Mouse (Mus musculus) heart, adult 2 months (tissue): ENCODE results near the gene Ccdc51. TPM values are rescaled to one million over a fixed set of nuclear protein-coding genes. Genes with fewer than 3 reads are reported as not detected.
A peak's percentile ranks its signal among the peaks of the same experiment; 100 is the strongest.

Source experiments
- DNase-seq, 2 experiments: peaks; one replicate each; pipeline ENCODE4 v3.0.0; 2021
- H3K27ac ChIP-seq: fragments of 200-600 bp; 2 replicates; pipeline ENCODE4 v1.8.1; 2022
- H3K27me3 ChIP-seq: fragments of 200-500 bp; 2 replicates; pipeline ENCODE4 v1.6.1; 2012; ENCODE audit warnings: mild to moderate bottlenecking, low read length, inconsistent platforms, mixed read lengths; ENCODE audit not compliant: control insufficient read depth, insufficient read depth
- H3K36me3 ChIP-seq: fragments of 200-500 bp; 2 replicates; pipeline ENCODE4 v1.6.1; 2012; ENCODE audit warnings: low read length, inconsistent platforms; ENCODE audit not compliant: control insufficient read depth, insufficient read depth
- H3K4me1 ChIP-seq: fragments of 200-500 bp; 2 replicates; pipeline ENCODE4 v1.6.1; 2011; ENCODE audit warnings: low read length; ENCODE audit not compliant: control insufficient read depth, insufficient read depth
- H3K4me3 ChIP-seq: fragments of 200-600 bp; 2 replicates; pipeline ENCODE4 v1.8.1; 2022
- H3K79me2 ChIP-seq: fragments of 200-500 bp; replicated peaks from 2 replicates; pipeline ENCODE4 v1.6.1; 2012; ENCODE audit warnings: mild to moderate bottlenecking, inconsistent platforms, low read length, moderate library complexity, mixed read lengths; ENCODE audit not compliant: control insufficient read depth, insufficient read depth
- H3K9ac ChIP-seq: fragments of 200-500 bp; 2 replicates; pipeline ENCODE4 v1.6.1; 2012; ENCODE audit warnings: low read depth, mild to moderate bottlenecking, control low read depth, inconsistent platforms, low read length, mixed read lengths
- CTCF ChIP-seq: fragments of 200-600 bp; IDR thresholded peaks from 2 replicates; pipeline ENCODE4 v1.8.1; 2022; ENCODE audit warnings: antibody characterized with exemption, mild to moderate bottlenecking, moderate library complexity
- EP300 ChIP-seq: fragments of 200-500 bp; IDR thresholded peaks from 2 replicates; pipeline ENCODE4 v1.6.1; 2011; ENCODE audit warnings: low read depth, low read length, control low read depth; ENCODE audit not compliant: insufficient read depth
- POLR2A ChIP-seq: fragments of 200-500 bp; IDR thresholded peaks from 2 replicates; pipeline ENCODE4 v1.6.1; 2011; ENCODE audit warnings: mild to moderate bottlenecking, low read depth, low read length, control low read depth; ENCODE audit not compliant: insufficient read depth
- WGBS: fragments of 180-500 bp; shearing (Covaris S2); methylation state at CpG from one replicate; pipeline ENCODE4 v1.1.7; 2018; 5-methylcytosine and 5-hydroxymethylcytosine counted together
- intact Hi-C: fragments of 180-260 bp; cut with DNase I; formaldehyde crosslinking; loops from one replicate; pipeline ENCODE4 v1.15.1; 2025
- polyA plus RNA-seq: library from polyadenylated mRNA; depleted of rRNA; stranded (reverse); fragments of >200 nt; gene quantifications from 2 replicates; pipeline ENCODE4 v1.2.3, GENCODE M21; 2012
- total RNA-seq, 2 experiments: library from RNA; stranded (reverse); gene quantifications; 2 replicates each; pipeline ENCODE4 v1.2.3; 2021

The Ccdc51 gene
- total and polyA plus RNA-seq, 3 experiments: 7.0 to 11.8 (median 11.1) TPM

- Histone ChIP-seq H3K9ac (no peak overlapping the region), H3K4me1 (peaks cover 6% of the 10 kb centered on the region; the same call in 1 of the 2 replicates), H3K36me3 (no peaks in the 10 kb centered on the region), H3K27me3 (no peaks in the 10 kb centered on the region), H3K79me2 (no peaks in the 10 kb centered on the region), H3K27ac (no peak overlapping the region), H3K4me3 (no peak overlapping the region)
- WGBS: 92% methylated on average over 8 of the region's 8 CpGs
- intact Hi-C loops: no loop called here
- DNase-seq: no peak
- TF ChIP-seq EP300: no peak
- no peak for TF ChIP-seq POLR2A
- no peak for TF ChIP-seq CTCF
Observed at GRCm38 (mm10) chr9:109091802-109092201, 9.5 kb downstream of the Ccdc51 start.

- H3K4me3 ChIP-seq: no peak overlapping the region
- no peak overlapping the region for H3K27ac ChIP-seq
- H3K4me1 ChIP-seq: peaks cover 6% of the 10 kb centered on the region; the same call in 1 of the 2 replicates
- H3K27me3 ChIP-seq: no peaks in the 10 kb centered on the region
- H3K9ac ChIP-seq: no peak overlapping the region
- H3K36me3 ChIP-seq: no peaks in the 10 kb centered on the region
- intact Hi-C loops: no loop called here
- no peak for TF ChIP-seq EP300
- TF ChIP-seq CTCF: no peak
- TF ChIP-seq POLR2A: no peak
- no peaks in the 10 kb centered on the region for H3K79me2 ChIP-seq
- WGBS: 74% methylated on average over 6 of the region's 6 CpGs
- DNase-seq: no peak
Observed at GRCm38 (mm10) chr9:109092799-109093198, 10.5 kb downstream of the Ccdc51 start.

- TF ChIP-seq POLR2A: no peak
- H3K27ac ChIP-seq: no peak overlapping the region
- no peak overlapping the region for H3K4me3 ChIP-seq
- H3K27me3 ChIP-seq: no peaks in the 10 kb centered on the region
- no peaks in the 10 kb centered on the region for H3K79me2 ChIP-seq
- H3K36me3 ChIP-seq: no peaks in the 10 kb centered on the region
- H3K9ac ChIP-seq: no peak overlapping the region
- DNase-seq: peak in 1 of 2 experiments; percentile 35
- intact Hi-C loops: no loop called here
- WGBS: 29% methylated on average over 11 of the region's 11 CpGs
- peaks cover 7% of the 10 kb centered on the region for H3K4me1 ChIP-seq
Observed at GRCm38 (mm10) chr9:109093786-109094552, 11.7 kb downstream of the Ccdc51 start.

GRCm38 (mm10) chr9:109094553-109095136 lies 12.4 kb downstream of the Ccdc51 start:
- H3K36me3 ChIP-seq: no peaks in the 10 kb centered on the region
- no peaks in the 10 kb centered on the region for H3K79me2 ChIP-seq
- peaks cover 7% of the 10 kb centered on the region for H3K4me1 ChIP-seq
- no peak for TF ChIP-seq CTCF
- no peak for TF ChIP-seq EP300
- TF ChIP-seq POLR2A: no peak
- peak overlapping the region; percentile 41 for H3K9ac ChIP-seq
- peak overlapping the region; percentile 72 for H3K27ac ChIP-seq
- WGBS: 10% methylated on average over 21 of the region's 21 CpGs
- peak overlapping the region; percentile 73 for H3K4me3 ChIP-seq
- no peaks in the 10 kb centered on the region for H3K27me3 ChIP-seq
- intact Hi-C loops: no loop called here
- DNase-seq: no peak

- peak within 1 kb of the TSS; percentile 73 for H3K9ac ChIP-seq
- intact Hi-C loops: no loop called here
- under 1% methylated on average over 84 of the region's 102 CpGs for WGBS
- H3K4me1 ChIP-seq: peaks cover 7% of the 10 kb centered on the region
- peak within 1 kb of the TSS; percentile 73 for H3K4me3 ChIP-seq
- peak; percentile 76 to 79 for DNase-seq
- TF ChIP-seq POLR2A (0 out of 2 replicates have a peak, but pooled peaks have one; percentile 32), EP300 (no peak)
- no peaks in the 10 kb centered on the region for H3K79me2 ChIP-seq
- no peaks in the 10 kb centered on the region for H3K36me3 ChIP-seq
- H3K27ac ChIP-seq: peak within 1 kb of the TSS; percentile 72
- H3K27me3 ChIP-seq: no peaks in the 10 kb centered on the region
Observed at GRCm38 (mm10) chr9:109095137-109095982, 13.1 kb downstream of the Ccdc51 start, which contains the start of gene Plxnb1. Gene Plxnb1 (plus strand): TSS chr9:109095389.
